Mouse (Mus musculus): ENCODE measurements around the gene Gja5.

The Gja5 gene

GRCm38 (mm10) chr3:96937606-96938005, 33.1 kb downstream of the Gja5 start:
- DNase-seq: no peak

DNA sequence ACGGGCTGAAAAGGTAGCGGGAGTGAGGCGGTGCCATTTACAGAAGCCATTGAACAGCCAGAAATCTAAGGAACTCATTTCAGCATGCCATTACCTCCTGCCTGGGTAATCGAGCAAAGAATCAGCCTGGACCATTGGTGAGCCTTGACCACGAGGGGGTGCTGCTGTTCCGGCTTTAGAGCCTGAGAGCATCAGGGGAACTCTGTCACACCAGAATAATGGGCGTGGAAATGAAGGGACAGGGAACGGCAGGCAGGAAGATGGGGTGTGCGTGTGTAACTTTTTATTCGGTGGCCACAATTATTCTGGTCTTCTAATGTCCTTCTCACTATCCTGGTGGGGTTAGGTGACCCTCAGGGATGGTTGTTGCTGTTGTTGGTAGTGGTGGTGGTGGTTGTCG, 34.2 kb downstream of the Gja5 start:
- peak; percentile 77 to 92 for DNase-seq

DNA sequence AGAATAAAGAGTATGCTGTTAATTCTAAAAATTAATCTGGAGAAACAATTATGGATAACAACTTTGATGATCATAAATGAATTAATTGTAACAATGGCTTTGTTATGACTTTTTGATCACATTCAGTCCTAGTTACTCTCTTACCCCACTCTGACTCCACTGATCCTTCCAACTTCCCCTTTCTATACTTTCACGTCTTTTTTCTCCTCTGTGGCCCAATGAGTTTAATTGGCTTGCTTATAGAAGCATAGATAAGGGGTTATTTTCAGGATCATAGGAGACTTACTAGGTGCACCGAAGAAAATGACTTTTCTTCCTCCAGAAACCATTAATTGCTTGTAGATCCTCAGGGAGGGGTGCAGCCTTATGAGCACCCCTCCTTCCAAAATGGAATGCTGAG, 38.2 kb downstream of the Gja5 start:
- no peak for DNase-seq

DNA sequence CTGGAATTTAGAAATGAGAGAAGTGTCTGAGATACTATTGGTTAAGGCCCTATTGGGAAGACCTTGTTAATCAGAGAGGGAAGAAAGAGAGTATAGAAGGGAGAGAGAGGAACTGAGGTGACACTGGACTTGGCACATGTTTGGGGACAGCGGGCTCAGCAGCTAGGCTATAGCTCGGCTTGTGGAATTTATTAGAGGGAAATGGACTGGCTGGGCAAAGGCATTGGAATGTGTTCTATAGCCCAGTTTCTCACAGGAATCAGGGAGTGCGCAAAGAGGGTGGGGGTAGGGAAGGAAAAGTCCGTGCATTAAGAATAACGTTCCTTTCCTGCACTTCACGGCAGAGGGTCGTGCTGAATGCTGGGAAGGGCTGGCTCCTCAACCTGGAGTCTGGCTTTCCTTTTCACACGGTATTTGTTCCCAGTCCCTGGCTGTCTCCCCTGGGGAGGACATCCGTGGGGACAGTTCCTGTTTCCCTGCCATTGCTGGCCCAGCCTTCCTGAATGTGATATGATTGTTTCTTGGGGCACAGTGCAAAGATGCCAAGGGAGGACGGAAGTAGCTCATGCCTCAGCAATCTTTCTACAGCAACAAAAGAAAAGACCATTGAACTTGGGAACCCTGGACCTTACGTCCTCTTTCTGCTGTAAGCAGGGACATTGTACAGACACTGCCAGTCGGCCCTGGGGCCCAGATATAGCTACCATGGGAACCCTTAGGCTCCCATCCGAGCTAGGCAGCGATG, 49.2 kb downstream of the Gja5 start:
- no peak for DNase-seq

GRCm38 (mm10) chr3:96960597-96960996, 56.1 kb downstream of the Gja5 start:
- no peak for DNase-seq

GRCm38 (mm10) chr3:96963088-96964034, 58.9 kb downstream of the Gja5 start:
- DNase-seq: no peak

DNA sequence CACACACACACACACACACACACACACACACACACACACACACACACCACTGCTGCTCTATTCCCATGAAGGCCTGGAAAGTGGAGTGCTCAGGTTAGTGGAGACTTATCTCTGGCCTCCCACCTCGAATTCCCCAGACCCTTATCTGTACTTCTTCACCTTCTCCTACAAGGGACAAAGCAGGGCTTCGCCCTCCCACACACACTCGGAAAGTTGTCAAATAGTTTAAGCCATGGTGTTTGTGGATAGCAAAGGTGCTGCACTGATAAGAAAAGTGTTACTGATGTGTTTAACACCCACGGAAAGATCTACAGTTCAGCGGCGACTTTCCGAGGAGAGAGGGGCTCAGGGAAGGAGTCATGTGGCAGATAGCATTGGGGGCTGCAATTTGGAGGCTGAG, 66.5 kb downstream of the Gja5 start:
- no peak for DNase-seq

GRCm38 (mm10) chr3:96974467-96974866, 70.0 kb downstream of the Gja5 start:
- peak in 1 of 2 experiments; percentile 23 for DNase-seq

DNA sequence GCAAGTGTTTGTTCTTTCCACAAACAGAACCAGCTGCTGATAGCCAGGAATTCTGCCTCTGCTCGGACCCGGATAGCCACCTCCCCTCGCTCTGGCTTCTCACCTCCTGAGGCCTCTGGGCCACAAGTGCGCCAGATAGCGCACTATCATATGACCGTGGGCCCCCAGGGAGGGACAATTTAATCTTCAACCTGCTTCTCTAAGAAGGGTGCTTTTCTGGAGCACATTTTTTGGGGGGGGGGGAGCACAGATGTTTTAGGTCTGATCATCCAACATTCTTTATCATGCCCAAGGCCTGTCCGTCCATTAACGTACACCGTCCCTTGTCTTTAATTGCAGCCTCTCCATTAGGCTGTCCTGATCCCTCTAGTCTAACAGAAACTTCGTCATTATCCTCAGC, 71.1 kb downstream of the Gja5 start:
- no peak for DNase-seq

- DNase-seq: no peak
These were observed 73.0 kb downstream of the Gja5 start for GRCm38 (mm10) chr3:96977507-96977906.

DNA sequence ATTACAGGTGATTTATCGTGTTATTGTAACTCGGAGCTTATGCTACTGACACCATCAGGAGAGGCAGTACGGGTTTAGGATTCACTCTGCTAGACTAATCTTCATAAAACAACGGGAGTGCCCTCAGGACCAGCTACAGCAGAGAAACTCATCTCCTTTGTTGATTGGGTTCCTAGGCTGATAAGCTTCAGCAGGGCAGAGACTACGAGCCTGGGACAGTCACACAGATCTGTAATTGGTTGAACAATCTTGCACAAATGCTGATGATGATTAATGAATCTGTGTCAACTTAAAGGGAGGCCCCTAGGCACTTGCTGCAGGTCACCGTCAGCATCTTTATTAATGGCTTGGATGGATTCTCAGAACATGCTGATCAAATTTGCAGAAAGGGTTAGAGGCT, 74.0 kb downstream of the Gja5 start:
- DNase-seq: no peak

DNA sequence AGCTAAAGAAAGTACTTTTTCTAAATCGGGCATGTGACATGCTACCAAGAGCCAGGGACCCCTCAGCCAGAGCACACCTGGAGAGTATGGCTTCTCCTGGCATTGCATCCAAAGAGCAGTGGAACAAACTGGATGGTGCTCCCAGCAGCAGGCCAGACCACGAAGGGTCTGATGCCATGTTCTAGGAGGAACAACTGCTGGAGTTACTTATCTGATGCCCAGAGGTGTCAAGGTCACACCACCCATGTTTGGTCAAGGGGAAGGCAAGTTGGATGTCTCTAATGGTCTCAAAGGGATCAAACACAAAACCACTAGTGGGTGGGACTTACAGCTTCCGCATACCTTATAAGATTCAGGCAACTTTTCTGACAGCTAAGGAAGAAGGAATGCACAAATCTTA, 74.5 kb downstream of the Gja5 start:
- DNase-seq: no peak

GRCm38 (mm10) chr3:96981833-96982232, 77.3 kb downstream of the Gja5 start:
- DNase-seq: no peak

DNA sequence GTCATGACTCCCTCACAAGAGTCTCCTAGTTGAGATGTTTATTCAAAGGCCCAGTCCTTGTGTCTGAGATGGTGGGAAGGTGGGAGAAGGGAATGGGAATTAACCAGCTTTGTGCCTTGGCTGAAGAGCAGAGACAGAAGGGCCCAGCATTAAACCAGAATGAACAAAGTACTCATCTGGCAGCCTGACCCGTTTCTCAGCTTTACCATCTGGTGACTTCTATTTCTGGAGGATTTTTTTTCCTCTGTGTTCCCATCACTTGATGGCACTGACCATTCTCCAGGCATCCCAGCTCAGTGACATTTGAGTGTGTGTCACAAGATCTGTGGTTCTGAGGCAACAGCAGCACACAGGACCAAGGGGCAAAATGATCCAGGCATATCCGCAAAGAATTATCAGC, 78.2 kb downstream of the Gja5 start:
- no peak for DNase-seq

GRCm38 (mm10) chr3:96992526-96992925, 88.0 kb downstream of the Gja5 start:
- DNase-seq: no peak

DNA sequence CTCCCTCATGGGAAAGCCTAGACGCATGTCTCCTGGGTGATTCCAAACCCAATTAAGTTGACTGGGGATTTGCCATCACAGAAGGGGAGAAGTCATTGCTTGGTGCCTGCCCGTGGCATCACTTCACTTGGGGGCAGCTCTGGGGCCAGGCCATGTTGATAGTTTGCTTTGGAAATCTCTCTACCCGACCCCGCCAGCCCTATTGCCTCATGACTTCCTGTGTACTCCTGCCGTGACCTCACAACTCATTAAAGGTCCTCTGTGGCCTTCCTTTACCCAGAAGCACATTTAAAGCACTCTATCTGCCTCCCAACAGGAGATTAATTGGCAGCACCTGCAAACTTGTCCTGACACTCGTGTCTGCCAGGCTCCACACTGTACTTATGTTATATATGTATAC, 93.3 kb downstream of the Gja5 start:
- no peak for DNase-seq

DNA sequence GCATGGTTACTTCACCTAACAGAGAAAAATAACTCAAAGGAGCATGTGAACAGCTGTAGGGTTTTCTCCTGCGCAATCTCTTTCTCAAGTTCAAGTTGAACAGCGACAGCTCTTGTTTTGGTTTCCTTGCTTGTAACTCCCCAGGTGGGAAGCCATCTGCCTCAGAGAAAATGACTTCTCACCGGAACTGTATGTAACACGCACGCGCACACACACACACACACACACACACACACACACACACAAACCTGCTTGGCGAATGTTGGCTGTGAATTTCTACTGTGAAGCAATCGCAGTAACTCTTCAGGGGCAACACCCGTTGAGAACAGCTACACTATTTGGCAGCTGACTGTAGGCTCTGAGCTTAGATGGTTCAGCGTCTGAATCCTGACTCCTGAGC, 98.6 kb downstream of the Gja5 start:
- no peak for DNase-seq

DNA sequence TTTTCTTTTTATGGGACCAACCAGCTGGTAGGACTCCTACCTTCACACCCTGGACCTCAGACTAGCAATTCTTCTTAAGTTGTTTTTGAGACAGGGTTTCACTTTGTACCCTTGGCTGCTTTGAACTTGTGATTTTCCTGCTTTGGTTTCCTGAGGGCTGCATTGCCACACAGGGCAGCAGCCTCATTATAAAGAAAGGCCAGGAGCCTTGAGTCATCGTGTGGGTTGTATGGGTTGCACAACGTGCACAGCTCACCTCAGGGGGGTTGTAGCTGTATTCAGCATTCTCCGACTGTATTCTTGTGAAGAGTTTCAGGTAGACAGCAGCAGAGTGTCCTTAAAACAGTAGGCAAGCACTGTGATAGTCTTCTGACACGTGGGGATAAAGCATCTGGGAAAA, 100.0 kb downstream of the Gja5 start:
- DNase-seq: no peak

GRCm38 (mm10) chr3:97007010-97007448, 102.5 kb downstream of the Gja5 start:
- no peak for DNase-seq

GRCm38 (mm10) chr3:97025226-97025625, 120.7 kb downstream of the Gja5 start:
- peak in 1 of 2 experiments; percentile 9 for DNase-seq

- DNase-seq: peak in 1 of 2 experiments; percentile 5
These were observed 127.6 kb downstream of the Gja5 start for GRCm38 (mm10) chr3:97032053-97032496.

DNA sequence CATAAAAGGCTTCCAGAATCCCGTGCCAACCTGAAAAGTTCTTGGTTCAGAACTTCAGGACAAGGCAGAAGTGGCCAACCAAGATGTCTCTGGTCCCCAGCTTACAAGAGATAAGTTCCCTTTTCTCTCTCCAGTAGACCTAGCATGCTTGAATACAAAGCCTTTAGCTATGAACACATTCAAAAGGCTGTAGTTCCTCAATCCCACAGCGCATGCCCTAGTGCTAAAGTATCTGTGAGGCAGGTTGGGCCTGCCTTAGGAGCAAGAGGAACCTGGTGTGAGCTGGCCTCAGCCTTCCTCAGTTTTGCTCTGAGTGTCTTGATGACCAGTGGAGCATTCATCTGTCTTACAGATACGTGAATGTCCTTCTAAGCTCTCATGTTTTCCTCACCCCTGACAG, 131.1 kb downstream of the Gja5 start:
- DNase-seq: no peak

DNA sequence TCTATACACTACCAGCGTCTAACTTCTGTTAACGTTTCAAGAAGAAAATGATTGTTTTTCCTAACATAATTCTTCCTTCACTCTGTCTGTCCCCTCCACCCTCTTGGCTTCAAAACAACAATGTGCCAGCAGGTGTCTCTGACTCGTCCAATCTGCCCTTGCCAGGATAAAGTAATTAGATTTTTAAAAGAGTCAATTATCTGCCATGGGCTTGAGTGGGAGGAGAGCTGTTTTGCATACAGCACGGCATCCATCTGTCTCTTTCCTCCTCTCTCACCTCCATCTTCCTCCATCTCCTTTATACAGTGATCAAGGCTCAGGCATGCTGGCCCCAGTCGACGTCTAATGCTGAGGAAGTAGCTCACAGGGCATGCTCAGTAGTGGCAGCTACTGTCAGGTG, 132.6 kb downstream of the Gja5 start:
- no peak for DNase-seq

GRCm38 (mm10) chr3:97039721-97040120, 135.2 kb downstream of the Gja5 start:
- no peak for DNase-seq
